In genomic region chr3:87072612-87073515, GRCm38 (mm10) we compare ENCODE assay signal across 11 mouse cellular contexts.
DNase-seq lines count a peak whose midpoint lies in the region; ATAC-seq lines count a peak whose summit lies in the region.
"Had no signal": no experiment of that assay in that cellular context is flagged by ENCODE, and none has a peak within 500 bp of the region (broad histone marks: within the 10 kb centered on the region; RNA-seq: fewer than 3 reads in every experiment).

No protein-coding gene starts in this region.

- no peak overlapping the region for H3K4me3 ChIP-seq in heart, embryonic 11.5 days (ENCODE audit: low read depth, low read length)
- no peak overlapping the region for H3K4me3 ChIP-seq in neural tube, embryonic 13.5 days
- H3K4me3 ChIP-seq in hindbrain, embryonic 14.5 days (replicated peaks; ENCODE audit: low read length), result no peak overlapping the region
- no peak overlapping the region for H3K4me3 ChIP-seq in stomach, embryonic 16.5 days (replicated peaks; ENCODE audit: low read length)
- H3K4me3 ChIP-seq: erythroblast, embryonic 14.5 days had no signal

- H3K9ac ChIP-seq in heart, embryonic 11.5 days (ENCODE audit: low read depth, low read length), result no peak overlapping the region
- no peak overlapping the region for H3K9ac ChIP-seq in neural tube, embryonic 13.5 days
- 0 out of 2 replicates have a peak overlapping the region, but pooled peaks have one; percentile 6 for H3K9ac ChIP-seq in hindbrain, embryonic 14.5 days
- no peak overlapping the region for H3K9ac ChIP-seq in stomach, embryonic 16.5 days (ENCODE audit: low read length)

- H3K27ac ChIP-seq in heart, embryonic 11.5 days (ENCODE audit: low read depth, low read length), result 0 out of 2 replicates have a peak overlapping the region, but pooled peaks have one; percentile 38
- peak overlapping the region; percentile 4; the same call in 1 of the 2 replicates for H3K27ac ChIP-seq in neural tube, embryonic 13.5 days (replicated peaks)
- H3K27ac ChIP-seq in hindbrain, embryonic 14.5 days, result peak overlapping the region; percentile 49; the same call in 1 of the 2 replicates
- H3K27ac ChIP-seq in stomach, embryonic 16.5 days (ENCODE audit: low read length), result no peak overlapping the region
- H3K27ac ChIP-seq: macrophage had no signal

- H3K4me2 ChIP-seq in heart, embryonic 11.5 days, result no peak overlapping the region
- 0 out of 2 replicates have a peak overlapping the region, but pooled peaks have one; percentile 3 for H3K4me2 ChIP-seq in neural tube, embryonic 13.5 days
- H3K4me2 ChIP-seq in hindbrain, embryonic 14.5 days (replicated peaks), result no peak overlapping the region
- no peak overlapping the region for H3K4me2 ChIP-seq in stomach, embryonic 16.5 days (ENCODE audit: low read depth, low read length)

- WGBS in heart, embryonic 11.5 days (ENCODE audit: insufficient replicate concordance), result 50% methylated on average over 13 of the region's 13 CpGs
- WGBS in neural tube, embryonic 13.5 days, result 35% methylated on average over 13 of the region's 13 CpGs
- 42% methylated on average over 13 of the region's 13 CpGs for WGBS in hindbrain, embryonic 14.5 days
- 53% methylated on average over 13 of the region's 13 CpGs for WGBS in stomach, embryonic 16.5 days

- H3K27me3 ChIP-seq in heart, embryonic 11.5 days (ENCODE audit: control insufficient read depth, insufficient read depth, low read length), result no peaks in the 10 kb centered on the region
- no peaks in the 10 kb centered on the region; the same call in 1 of the 2 replicates for H3K27me3 ChIP-seq in neural tube, embryonic 13.5 days
- H3K27me3 ChIP-seq in hindbrain, embryonic 14.5 days (ENCODE audit: control insufficient read depth, insufficient read depth, low read length), result no peaks in the 10 kb centered on the region
- no peaks in the 10 kb centered on the region for H3K27me3 ChIP-seq in stomach, embryonic 16.5 days (ENCODE audit: control insufficient read depth, insufficient read depth, low read length)

- H3K9me3 ChIP-seq in heart, embryonic 11.5 days (replicated peaks; ENCODE audit: control insufficient read depth, low read length), result no peaks in the 10 kb centered on the region
- no peaks in the 10 kb centered on the region for H3K9me3 ChIP-seq in neural tube, embryonic 13.5 days
- no peaks in the 10 kb centered on the region for H3K9me3 ChIP-seq in hindbrain, embryonic 14.5 days (ENCODE audit: control insufficient read depth, low read length)
- no peaks in the 10 kb centered on the region for H3K9me3 ChIP-seq in stomach, embryonic 16.5 days (replicated peaks; ENCODE audit: control insufficient read depth, low read length)

- ATAC-seq in heart, embryonic 11.5 days (replicated peaks; ENCODE audit: insufficient number of reproducible peaks, low FRiP score, low TSS enrichment), result no peak; the same call in 1 of the 2 replicates
- peak; percentile 56; the same call in 1 of the 2 replicates for ATAC-seq in neural tube, embryonic 13.5 days (ENCODE audit: low read depth)
- no peak for ATAC-seq in hindbrain, embryonic 14.5 days (ENCODE audit: low FRiP score)
- ATAC-seq in stomach, embryonic 16.5 days (ENCODE audit: insufficient read depth, low FRiP score), result peak; percentile 66; the same call in 1 of the 2 replicates
- ATAC-seq in megakaryocyte progenitor cell, adult 5-6 weeks (replicated peaks; ENCODE audit: poor library complexity), result no peak
- ATAC-seq: CD4-positive, CD25-positive, alpha-beta regulatory T cell, adult 4 months had no signal

- DNase-seq in heart, postnatal 4 days, result no peak
- DNase-seq in neural tube, embryonic 10.5 days (ENCODE audit: extremely low spot score, low spot score), result no peak
- no peak for DNase-seq in hindbrain, embryonic 14.5 days (ENCODE audit: low spot score)
- no peak for DNase-seq in gastrocnemius, adult 8-10 months (ENCODE audit: low spot score in 2 of 2)

- H3K4me1 ChIP-seq in heart, embryonic 11.5 days (ENCODE audit: control insufficient read depth, insufficient read depth, low read length), result peaks cover 8% of the 10 kb centered on the region; the same call in 1 of the 2 replicates
- peaks cover 18% of the 10 kb centered on the region for H3K4me1 ChIP-seq in neural tube, embryonic 13.5 days (replicated peaks)
- H3K4me1 ChIP-seq in hindbrain, embryonic 14.5 days (replicated peaks; ENCODE audit: control insufficient read depth, insufficient read depth, low read length), result 0 out of 2 replicates have a peak, but pooled peaks cover 6% of the 10 kb centered on the region
- 0 out of 2 replicates have a peak, but pooled peaks cover 5% of the 10 kb centered on the region for H3K4me1 ChIP-seq in stomach, embryonic 16.5 days (ENCODE audit: control insufficient read depth, insufficient read depth, low read length)

- H3K36me3 ChIP-seq in heart, embryonic 11.5 days (ENCODE audit: control insufficient read depth, insufficient read depth, low read length), result no peaks in the 10 kb centered on the region
- no peaks in the 10 kb centered on the region for H3K36me3 ChIP-seq in neural tube, embryonic 13.5 days
- no peaks in the 10 kb centered on the region for H3K36me3 ChIP-seq in hindbrain, embryonic 14.5 days (replicated peaks; ENCODE audit: control insufficient read depth, insufficient read depth)
- no peaks in the 10 kb centered on the region for H3K36me3 ChIP-seq in stomach, embryonic 16.5 days (ENCODE audit: control insufficient read depth, insufficient read depth, low read length)

Comparison
In these comparisons a context has a peak if more than half of its experiments do, and no peak if none do; other contexts are left out.
1. ATAC-seq: peak in neural tube, embryonic 13.5 days (single experiment) and stomach, embryonic 16.5 days (single experiment); none in heart, embryonic 11.5 days (single experiment), hindbrain, embryonic 14.5 days (single experiment) and megakaryocyte progenitor cell, adult 5-6 weeks (single experiment).